7 mouse cellular contexts compared by ENCODE assay signal in the genomic region with DNA sequence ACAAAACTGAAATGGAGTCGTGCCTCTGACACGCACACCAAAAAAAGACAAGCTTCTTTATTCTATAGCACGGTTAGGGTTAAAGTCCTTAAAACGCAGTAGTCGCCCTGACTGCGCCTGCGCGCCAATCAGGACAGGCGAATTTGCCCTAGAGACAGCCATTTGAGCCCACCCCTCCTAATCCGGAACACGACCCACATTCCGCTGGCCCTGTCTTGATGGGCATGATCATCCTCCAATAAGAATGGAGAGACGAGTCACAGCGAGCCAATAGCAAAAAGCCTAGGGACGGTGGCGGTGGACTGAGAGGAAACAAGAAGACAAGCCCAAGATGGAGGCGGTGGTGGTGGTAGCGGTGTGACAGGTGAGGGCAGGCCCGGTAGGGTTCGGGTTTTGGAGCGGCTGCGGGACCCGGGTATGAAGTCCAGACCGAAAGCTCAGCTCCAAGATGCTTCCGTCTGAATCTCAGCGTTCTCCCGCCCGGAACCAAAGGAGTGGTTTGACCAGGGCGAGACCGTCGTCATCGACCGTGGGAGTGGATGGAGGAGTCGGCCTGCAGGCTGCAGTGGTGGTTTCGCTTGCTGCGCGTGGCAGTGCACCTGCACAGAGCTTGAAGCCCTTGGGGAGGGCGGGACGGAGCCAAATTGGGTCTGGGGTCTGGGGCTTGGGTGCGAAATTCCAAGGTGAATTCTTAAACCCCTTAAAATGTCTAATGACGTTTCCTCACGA. TPM values are rescaled to one million over a fixed set of nuclear protein-coding genes. Genes with fewer than 3 reads are reported as not detected.
DNase-seq lines count a peak whose midpoint lies in the region; ATAC-seq lines count a peak whose summit lies in the region.

No protein-coding gene starts in this region.

- peak overlapping the region; percentile 67 for H3K4me3 ChIP-seq in intestine, embryonic 16.5 days (ENCODE audit: low read length)
- peak overlapping the region; percentile 61 for H3K4me3 ChIP-seq in midbrain, embryonic 11.5 days (ENCODE audit: low read depth, low read length)

- H3K4me2 ChIP-seq in intestine, embryonic 16.5 days (ENCODE audit: low read depth, low read length), result peak overlapping the region; percentile 54
- peak overlapping the region; percentile 53 for H3K4me2 ChIP-seq in midbrain, embryonic 11.5 days

- peak overlapping the region; percentile 46 for H3K27ac ChIP-seq in intestine, embryonic 16.5 days (ENCODE audit: low read length)
- no peak overlapping the region for H3K27ac ChIP-seq in midbrain, embryonic 11.5 days (ENCODE audit: low read depth, low read length)

- no peaks in the 10 kb centered on the region for H3K36me3 ChIP-seq in intestine, embryonic 16.5 days (ENCODE audit: control insufficient read depth, insufficient read depth, low read length)
- no peaks in the 10 kb centered on the region for H3K36me3 ChIP-seq in midbrain, embryonic 11.5 days (ENCODE audit: control insufficient read depth, insufficient read depth, low read length)

- 0 out of 2 replicates have a peak, but pooled peaks cover 4% of the 10 kb centered on the region for H3K4me1 ChIP-seq in intestine, embryonic 16.5 days (ENCODE audit: control insufficient read depth, insufficient read depth, low read length)
- peaks cover 5% of the 10 kb centered on the region; the same call in 1 of the 2 replicates for H3K4me1 ChIP-seq in midbrain, embryonic 11.5 days (ENCODE audit: control insufficient read depth, insufficient read depth, low read length)

- peak; percentile 91 for DNase-seq in adrenal gland, adult 8-10 months
- peak; percentile 88 for DNase-seq in embryo, embryonic 9.5 days (ENCODE audit: extremely low spot score)
- peak; percentile 62 to 79 for DNase-seq in gastrocnemius, postnatal 4 days (ENCODE audit: low spot score in 2 of 2)
- DNase-seq in left cerebral cortex, postnatal 36 days (ENCODE audit: low spot score in 2 of 2), result peak; percentile 86 to 89
- DNase-seq in midbrain, embryonic 11.5 days (ENCODE audit: low spot score, missing footprints), result peak; percentile 95
- DNase-seq in skeletal muscle tissue, adult 2 months (ENCODE audit: low read depth, low spot score), result peak; percentile 96

- H3K27me3 ChIP-seq in intestine, embryonic 16.5 days (replicated peaks; ENCODE audit: control insufficient read depth, insufficient read depth, low read length), result no peaks in the 10 kb centered on the region
- H3K27me3 ChIP-seq in midbrain, embryonic 11.5 days (ENCODE audit: control insufficient read depth, insufficient read depth, low read length), result no peaks in the 10 kb centered on the region

- intact Hi-C loops in left cerebral cortex, postnatal 36 days (cut with DNase I), result no loop called here

- peak overlapping the region; percentile 78 for H3K9ac ChIP-seq in intestine, embryonic 16.5 days (ENCODE audit: low read depth, low read length)
- peak overlapping the region; percentile 68 for H3K9ac ChIP-seq in midbrain, embryonic 11.5 days (ENCODE audit: low read length)

- no peaks in the 10 kb centered on the region for H3K9me3 ChIP-seq in intestine, embryonic 16.5 days (ENCODE audit: control insufficient read depth, low read length)
- no peaks in the 10 kb centered on the region for H3K9me3 ChIP-seq in midbrain, embryonic 11.5 days (ENCODE audit: control insufficient read depth, low read length)

- peak; percentile 99 for ATAC-seq in intestine, embryonic 16.5 days
- peak; percentile 99 for ATAC-seq in midbrain, embryonic 11.5 days (ENCODE audit: low FRiP score)

- WGBS in intestine, embryonic 16.5 days, result 15% methylated on average over 42 of the region's 42 CpGs
- 15% methylated on average over 41 of the region's 42 CpGs for WGBS in midbrain, embryonic 11.5 days

RNA-seq across cellular contexts. Expression of gene Timp1, which starts 21.5 kb away (rescaled TPM):
- total RNA-seq in adrenal gland, adult 8-10 months (2022), result 10 to 100 TPM; 24.7 to 50.1 (median 29.6) TPM
- 10 to 100 TPM in 1 of 2 experiments, 1 to 10 TPM in 1; 8.4 to 13.7 TPM for total RNA-seq in gastrocnemius, postnatal 4 days (2021)
- 14.2 and 16.9 TPM in 2 replicates for polyA plus RNA-seq in intestine, embryonic 16.5 days (2015; fragmentation: Nextera tagmentation; extraction: Ambion mirVana)
- under 1 TPM; 0.63 to 0.99 TPM for total RNA-seq in left cerebral cortex, postnatal 36 days (2021)
- 8.1 and 8.4 TPM in 2 replicates for polyA plus RNA-seq in midbrain, embryonic 11.5 days (2014; fragmentation: Nextera tagmentation; extraction: Ambion mirVana)

RNA-seq across cellular contexts. Expression of gene Araf, which starts 50.8 kb away (rescaled TPM):
- total RNA-seq in adrenal gland, adult 8-10 months (2022), result 100 to 1,000 TPM; 135 to 208 (median 162) TPM
- total RNA-seq in gastrocnemius, postnatal 4 days (2021), result 10 to 100 TPM; 86.6 to 92.4 TPM
- 113 and 116 TPM in 2 replicates for polyA plus RNA-seq in intestine, embryonic 16.5 days (2015; fragmentation: Nextera tagmentation; extraction: Ambion mirVana)
- total RNA-seq in left cerebral cortex, postnatal 36 days (2021), result 100 to 1,000 TPM; 172 to 185 TPM
- polyA plus RNA-seq in midbrain, embryonic 11.5 days (2014; fragmentation: Nextera tagmentation; extraction: Ambion mirVana), result 92.9 and 98.3 TPM in 2 replicates

Comparison
In these comparisons a context has a peak if more than half of its experiments do, and no peak if none do; other contexts are left out.
1. RNA of gene Timp1, which starts 21.5 kb away (total RNA-seq): 24.7 to 50.1 TPM in adrenal gland, adult 8-10 months and 8.4 to 13.7 TPM in gastrocnemius, postnatal 4 days; 0.63 to 0.99 TPM in left cerebral cortex, postnatal 36 days; every median in the first group is over 4 times any median in the second.
2. Peak in every context shown above with its lines, with median percentiles within 50 percentile points of each other: DNase-seq.